ENCODE assay signal across 10 mouse cellular contexts in genomic region chr2:137756220-137756619, GRCm38 (mm10).
DNase-seq lines count a peak whose midpoint lies in the region; ATAC-seq and TF ChIP-seq lines count a peak whose summit lies in the region.
"Had no signal": no experiment of that assay in that cellular context is flagged by ENCODE, and none has a peak within 500 bp of the region (broad histone marks: within the 10 kb centered on the region; RNA-seq: fewer than 3 reads in every experiment).

No protein-coding gene starts in this region.

- TF ChIP-seq CTCF in thymus, adult 2 months (IDR thresholded peaks at IDR 0.05; ENCODE audit: borderline replicate concordance, control insufficient read depth, extremely low read depth, insufficient read depth, low read length, poor library complexity) = no peak

- no peak for DNase-seq in hindbrain, embryonic 14.5 days (ENCODE audit: low spot score)
- DNase-seq in thymus, adult 2 months = no peak
- no peak for DNase-seq in thymus, postnatal 0 days (ENCODE audit: low spot score)
- peak; percentile 64 for DNase-seq in embryonic facial prominence, embryonic 14.5 days (ENCODE audit: low spot score)
- no peak for DNase-seq in left cerebral cortex, adult 9 months (ENCODE audit: low spot score in 2 of 2)
- DNase-seq: adrenal gland, postnatal 36 days; cerebellum, postnatal 25 days had no signal

- H3K9ac ChIP-seq in hindbrain, embryonic 12.5 days = no peak overlapping the region
- H3K9ac ChIP-seq in hindbrain, embryonic 14.5 days = no peak overlapping the region
- H3K9ac ChIP-seq in embryonic facial prominence, embryonic 14.5 days (ENCODE audit: low read depth, low read length) = no peak overlapping the region
- no peak overlapping the region for H3K9ac ChIP-seq in liver, embryonic 12.5 days

- ATAC-seq in hindbrain, embryonic 12.5 days (ENCODE audit: low FRiP score) = no peak
- no peak for ATAC-seq in hindbrain, embryonic 14.5 days (ENCODE audit: low FRiP score)
- peak; percentile 53; the same call in 1 of the 2 replicates for ATAC-seq in embryonic facial prominence, embryonic 14.5 days (ENCODE audit: low read depth)
- ATAC-seq in liver, embryonic 12.5 days = no peak

- H3K4me2 ChIP-seq in hindbrain, embryonic 12.5 days (replicated peaks) = peak overlapping the region; percentile 19; the same call in 1 of the 2 replicates
- no peak overlapping the region for H3K4me2 ChIP-seq in hindbrain, embryonic 14.5 days (replicated peaks)
- peak overlapping the region; percentile 27 for H3K4me2 ChIP-seq in embryonic facial prominence, embryonic 14.5 days (ENCODE audit: low read depth, low read length)
- no peak overlapping the region for H3K4me2 ChIP-seq in liver, embryonic 12.5 days

- H3K4me3 ChIP-seq in hindbrain, embryonic 12.5 days = no peak overlapping the region
- no peak overlapping the region for H3K4me3 ChIP-seq in hindbrain, embryonic 14.5 days (replicated peaks; ENCODE audit: low read length)
- no peak overlapping the region for H3K4me3 ChIP-seq in thymus, adult 2 months (ENCODE audit: control insufficient read depth, insufficient read depth, low read length)
- no peak overlapping the region for H3K4me3 ChIP-seq in embryonic facial prominence, embryonic 14.5 days (ENCODE audit: low read depth, low read length)
- no peak overlapping the region for H3K4me3 ChIP-seq in liver, embryonic 12.5 days
- H3K4me3 ChIP-seq: megakaryocyte, embryonic 14.5 days had no signal

- no peak for TF ChIP-seq POLR2A in thymus, adult 2 months (IDR thresholded peaks at IDR 0.05; ENCODE audit: control insufficient read depth, extremely low read depth, insufficient read depth, low read length, poor library complexity)

- H3K9me3 ChIP-seq in hindbrain, embryonic 12.5 days (replicated peaks) = no peaks in the 10 kb centered on the region
- H3K9me3 ChIP-seq in hindbrain, embryonic 14.5 days (ENCODE audit: control insufficient read depth, low read length) = no peaks in the 10 kb centered on the region
- no peaks in the 10 kb centered on the region for H3K9me3 ChIP-seq in embryonic facial prominence, embryonic 14.5 days (ENCODE audit: control insufficient read depth, low read length)
- no peaks in the 10 kb centered on the region for H3K9me3 ChIP-seq in liver, embryonic 12.5 days (replicated peaks)

- H3K27me3 ChIP-seq in hindbrain, embryonic 12.5 days = 0 out of 2 replicates have a peak, but pooled peaks cover 3% of the 10 kb centered on the region
- H3K27me3 ChIP-seq in hindbrain, embryonic 14.5 days (ENCODE audit: control insufficient read depth, insufficient read depth, low read length) = no peaks in the 10 kb centered on the region
- no peaks in the 10 kb centered on the region for H3K27me3 ChIP-seq in thymus, adult 2 months (ENCODE audit: control insufficient read depth, insufficient read depth, low read length)
- no peaks in the 10 kb centered on the region for H3K27me3 ChIP-seq in embryonic facial prominence, embryonic 14.5 days (replicated peaks; ENCODE audit: control insufficient read depth, insufficient read depth, low read length)
- H3K27me3 ChIP-seq in liver, embryonic 12.5 days (replicated peaks) = no peaks in the 10 kb centered on the region
- H3K27me3 ChIP-seq: megakaryocyte, embryonic 14.5 days had no signal

- no peak overlapping the region for H3K27ac ChIP-seq in hindbrain, embryonic 12.5 days
- H3K27ac ChIP-seq in hindbrain, embryonic 14.5 days = no peak overlapping the region
- peak overlapping the region; percentile 51; the same call in 1 of the 2 replicates for H3K27ac ChIP-seq in thymus, adult 2 months (ENCODE audit: control insufficient read depth, insufficient read depth, low read length)
- 0 out of 2 replicates have a peak overlapping the region, but pooled peaks have one; percentile 16 for H3K27ac ChIP-seq in embryonic facial prominence, embryonic 14.5 days (replicated peaks; ENCODE audit: low read depth, low read length)
- no peak overlapping the region for H3K27ac ChIP-seq in liver, embryonic 12.5 days

- no peaks in the 10 kb centered on the region for H3K36me3 ChIP-seq in hindbrain, embryonic 12.5 days
- H3K36me3 ChIP-seq in hindbrain, embryonic 14.5 days (replicated peaks; ENCODE audit: control insufficient read depth, insufficient read depth) = no peaks in the 10 kb centered on the region
- no peaks in the 10 kb centered on the region for H3K36me3 ChIP-seq in thymus, adult 2 months (ENCODE audit: control insufficient read depth, insufficient read depth, low read length)
- no peaks in the 10 kb centered on the region for H3K36me3 ChIP-seq in embryonic facial prominence, embryonic 14.5 days (ENCODE audit: control insufficient read depth, insufficient read depth, low read length)
- H3K36me3 ChIP-seq in liver, embryonic 12.5 days = no peaks in the 10 kb centered on the region

- WGBS in hindbrain, embryonic 12.5 days = 15% methylated on average over 3 of the region's 3 CpGs
- 5% methylated on average over 3 of the region's 3 CpGs for WGBS in hindbrain, embryonic 14.5 days
- 30% methylated on average over 3 of the region's 3 CpGs for WGBS in thymus, adult 2 months
- 6% methylated on average over 3 of the region's 3 CpGs for WGBS in embryonic facial prominence, embryonic 14.5 days
- WGBS in liver, embryonic 12.5 days (ENCODE audit: insufficient replicate concordance) = 13% methylated on average over 3 of the region's 3 CpGs

- H3K4me1 ChIP-seq in hindbrain, embryonic 12.5 days = peaks cover 15% of the 10 kb centered on the region
- peaks cover 12% of the 10 kb centered on the region for H3K4me1 ChIP-seq in hindbrain, embryonic 14.5 days (replicated peaks; ENCODE audit: control insufficient read depth, insufficient read depth, low read length)
- H3K4me1 ChIP-seq in thymus, adult 2 months (replicated peaks; ENCODE audit: control insufficient read depth, insufficient read depth, low read length) = no peaks in the 10 kb centered on the region
- H3K4me1 ChIP-seq in embryonic facial prominence, embryonic 14.5 days (ENCODE audit: control insufficient read depth, insufficient read depth, low read length) = peaks cover 6% of the 10 kb centered on the region
- H3K4me1 ChIP-seq in liver, embryonic 12.5 days = no peaks in the 10 kb centered on the region
- H3K4me1 ChIP-seq: megakaryocyte, embryonic 14.5 days had no signal

Comparison
In these comparisons a context has a peak if more than half of its experiments do, and no peak if none do; other contexts are left out.
1. H3K4me2 ChIP-seq: peak in hindbrain, embryonic 12.5 days (single experiment) and embryonic facial prominence, embryonic 14.5 days (single experiment); none in hindbrain, embryonic 14.5 days (single experiment) and liver, embryonic 12.5 days (single experiment).
2. H3K27ac ChIP-seq: peak in thymus, adult 2 months (single experiment) and embryonic facial prominence, embryonic 14.5 days (single experiment); none in hindbrain, embryonic 12.5 days (single experiment), hindbrain, embryonic 14.5 days (single experiment) and liver, embryonic 12.5 days (single experiment).